Mouse (Mus musculus) urinary bladder, postnatal 4 days (tissue): ENCODE results near the gene Usp54.

Source experiments
- DNase-seq, 2 experiments: peaks; one replicate each; pipeline ENCODE4 v3.0.0; 2021 to 2022; ENCODE audit warnings: low spot score in 2 of 2

Usp54 gene

GRCm38 (mm10) chr14:20502966-20503365, 137.9 kb downstream of the Usp54 start:
- DNase-seq, result no peak

DNA sequence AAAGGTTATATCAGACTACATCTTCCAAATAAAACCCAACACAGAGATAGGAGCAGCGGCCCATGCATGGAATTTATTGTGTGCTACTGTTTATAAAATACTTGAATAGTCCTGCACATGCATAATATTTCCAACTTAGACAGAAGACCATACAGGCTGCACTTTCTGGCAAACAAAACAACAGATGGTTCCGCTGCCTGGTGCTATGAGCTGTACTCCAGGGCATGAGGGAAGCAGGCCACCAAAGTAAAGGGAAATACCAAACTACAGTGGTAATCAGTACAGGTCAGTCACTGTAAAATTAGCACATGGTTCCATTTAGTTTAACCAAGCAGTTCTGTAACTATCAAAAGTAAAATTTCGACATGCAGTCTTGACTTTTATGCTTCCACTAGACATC, 140.9 kb downstream of the Usp54 start:
- DNase-seq, result no peak
